ENCODE assay signal across 19 mouse cellular contexts in the genomic region with DNA sequence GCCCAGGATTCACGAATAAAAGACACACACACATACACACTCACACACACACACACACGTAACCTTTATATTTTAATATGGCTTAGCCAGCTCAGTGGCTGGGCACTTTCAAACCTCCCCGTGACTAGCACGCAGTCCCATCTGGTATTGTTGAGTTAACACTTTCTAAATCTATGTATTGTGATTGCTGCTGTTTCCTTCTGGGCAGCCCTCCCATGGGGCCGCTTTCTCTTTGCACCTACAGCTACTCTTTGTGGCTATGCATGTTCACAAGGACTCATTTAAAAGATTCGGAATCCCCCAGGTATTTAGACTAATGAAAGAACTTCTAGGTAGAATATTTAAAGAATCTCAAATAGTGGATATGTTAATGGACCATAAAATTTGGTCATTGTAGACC.
DNase-seq lines count a peak whose midpoint lies in the region; ATAC-seq and TF ChIP-seq lines count a peak whose summit lies in the region.
"Had no signal": no experiment of that assay in that cellular context is flagged by ENCODE, and none has a peak within 500 bp of the region (broad histone marks: within the 10 kb centered on the region; RNA-seq: fewer than 3 reads in every experiment).

No protein-coding gene starts in this region.

- no peak overlapping the region for H3K4me2 ChIP-seq in midbrain, embryonic 11.5 days

- no peaks in the 10 kb centered on the region for H3K36me3 ChIP-seq in heart, adult 2 months (ENCODE audit: control insufficient read depth, insufficient read depth, low read length)
- H3K36me3 ChIP-seq in midbrain, embryonic 11.5 days (ENCODE audit: control insufficient read depth, insufficient read depth, low read length), result peaks cover 9% of the 10 kb centered on the region
- H3K36me3 ChIP-seq in midbrain, embryonic 10.5 days, result peaks cover 98% of the 10 kb centered on the region

- TF ChIP-seq POLR2A in heart, adult 2 months (IDR thresholded peaks at IDR 0.05; ENCODE audit: insufficient read depth, low read depth, low read length), result no peak

- H3K27me3 ChIP-seq in heart, adult 2 months (ENCODE audit: control insufficient read depth, insufficient read depth, low read length), result no peaks in the 10 kb centered on the region
- H3K27me3 ChIP-seq in midbrain, embryonic 11.5 days (ENCODE audit: control insufficient read depth, insufficient read depth, low read length), result no peaks in the 10 kb centered on the region
- H3K27me3 ChIP-seq in midbrain, embryonic 10.5 days (ENCODE audit: low read depth, poor library complexity, severe bottlenecking), result no peaks in the 10 kb centered on the region
- H3K27me3 ChIP-seq: CH12.LX, Patski had no signal

- 95% methylated on average over 6 of the region's 6 CpGs for WGBS in heart, adult 2 months
- 94% methylated on average over 6 of the region's 6 CpGs for WGBS in midbrain, embryonic 11.5 days
- WGBS in midbrain, embryonic 10.5 days, result 91% methylated on average over 6 of the region's 6 CpGs

- no peak for ATAC-seq in midbrain, embryonic 11.5 days (ENCODE audit: low FRiP score)
- ATAC-seq: activated CD4-positive, CD25-positive, alpha-beta regulatory T cell, adult 4 months; CD4-positive, CD25-positive, alpha-beta regulatory T cell, adult 4 months; Patski had no signal

- peak; percentile 67 for DNase-seq in heart, adult 11 months
- DNase-seq in heart, adult 2 months, result no peak
- DNase-seq in midbrain, embryonic 11.5 days (ENCODE audit: low spot score, missing footprints), result peak; percentile 78
- DNase-seq in midbrain, embryonic 10.5 days (ENCODE audit: low spot score), result no peak
- DNase-seq: adrenal gland, adult 2 months; adrenal gland, adult 8-10 months; adrenal gland, postnatal 10 days; adrenal gland, postnatal 14 days; adrenal gland, postnatal 25 days; adrenal gland, postnatal 36 days; B cell, adult 2 months; cerebellum, adult 11 months; cerebellum, adult 11-12 months; cerebellum, adult 18-20 months had no signal

- no peak for TF ChIP-seq CTCF in heart, adult 2 months (IDR thresholded peaks at IDR 0.05)

- no peaks in the 10 kb centered on the region for H3K9me3 ChIP-seq in midbrain, embryonic 11.5 days (ENCODE audit: control insufficient read depth, low read length)
- H3K9me3 ChIP-seq in midbrain, embryonic 10.5 days (replicated peaks), result no peaks in the 10 kb centered on the region
- H3K9me3 ChIP-seq: G1E had no signal

- TF ChIP-seq EP300 in heart, adult 2 months (IDR thresholded peaks at IDR 0.05; ENCODE audit: insufficient read depth, low read depth, low read length), result no peak

- no peak overlapping the region for H3K9ac ChIP-seq in heart, adult 2 months (ENCODE audit: low read depth, low read length)
- H3K9ac ChIP-seq in midbrain, embryonic 11.5 days (ENCODE audit: low read length), result no peak overlapping the region

- no peaks in the 10 kb centered on the region for H3K4me1 ChIP-seq in heart, adult 2 months (ENCODE audit: control insufficient read depth, insufficient read depth, low read length)
- no peaks in the 10 kb centered on the region for H3K4me1 ChIP-seq in midbrain, embryonic 11.5 days (ENCODE audit: control insufficient read depth, insufficient read depth, low read length)
- no peaks in the 10 kb centered on the region for H3K4me1 ChIP-seq in midbrain, embryonic 10.5 days

- H3K79me2 ChIP-seq in heart, adult 2 months (replicated peaks; ENCODE audit: control insufficient read depth, insufficient read depth, low read length), result no peaks in the 10 kb centered on the region

- no peak overlapping the region for H3K4me3 ChIP-seq in heart, adult 2 months
- H3K4me3 ChIP-seq in midbrain, embryonic 11.5 days (ENCODE audit: low read depth, low read length), result no peak overlapping the region
- H3K4me3 ChIP-seq in midbrain, embryonic 10.5 days, result no peak overlapping the region

- intact Hi-C loops in heart, adult 2 months (cut with DNase I), result no loop called here

- H3K27ac ChIP-seq in heart, adult 2 months, result no peak overlapping the region
- no peak overlapping the region for H3K27ac ChIP-seq in midbrain, embryonic 11.5 days (ENCODE audit: low read depth, low read length)
- no peak overlapping the region for H3K27ac ChIP-seq in midbrain, embryonic 10.5 days (replicated peaks)

Comparison
In these comparisons a context has a peak if more than half of its experiments do, and no peak if none do; other contexts are left out.
1. DNase-seq: peak in heart, adult 11 months (single experiment) and midbrain, embryonic 11.5 days (single experiment); none in heart, adult 2 months (0 of 2) and midbrain, embryonic 10.5 days (single experiment).